Mouse (Mus musculus): ENCODE results near the gene 1600015I10Rik.

1600015I10Rik gene

DNA sequence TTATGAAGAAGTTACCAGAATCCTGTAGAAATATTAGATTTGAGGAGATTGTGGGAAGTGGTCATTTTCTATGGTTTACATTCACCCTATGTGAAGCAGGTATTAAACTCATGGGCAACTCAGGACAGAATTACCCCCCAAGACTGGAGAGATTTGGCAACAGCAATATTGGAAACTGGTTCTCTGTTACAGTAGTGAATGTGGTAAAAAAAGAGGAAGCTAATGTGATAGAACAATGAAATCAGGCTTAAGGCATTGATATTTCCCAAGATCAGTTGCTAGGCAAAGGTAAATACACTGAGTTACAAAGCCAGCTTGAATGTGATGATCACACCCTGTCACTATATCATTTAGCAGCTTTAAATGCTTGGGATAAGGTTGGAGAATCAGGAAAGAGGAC lies 38.2 kb downstream of the 1600015I10Rik start:
- DNase-seq = no peak

- DNase-seq = no peak
These were observed 45.0 kb downstream of the 1600015I10Rik start, which contains the start of gene Doxl2 for GRCm38 (mm10) chr6:48974663-48975062. TSS of gene Doxl2 (plus strand) at chr6:48974963.

DNA sequence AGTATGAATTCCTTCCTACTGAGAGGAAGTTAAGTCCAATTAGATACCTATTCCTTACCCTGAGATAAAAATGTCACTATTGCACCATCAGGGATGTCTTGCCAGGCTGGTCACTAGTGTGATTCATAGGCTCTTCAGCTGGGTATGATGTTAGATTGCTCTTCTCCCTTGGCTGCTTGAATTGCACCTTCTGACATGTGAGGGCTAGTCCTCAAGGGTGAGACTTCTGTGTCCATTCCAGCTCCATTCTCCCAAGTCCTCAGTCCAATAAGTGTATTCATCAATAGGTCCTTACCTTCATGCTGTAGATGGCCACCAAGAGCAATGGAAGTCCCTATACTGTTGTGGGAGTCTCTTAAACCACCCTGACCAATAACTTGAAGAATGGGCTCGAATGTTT lies 49.9 kb downstream of the 1600015I10Rik start:
- no peak for DNase-seq

- DNase-seq = no peak
These were observed 52.6 kb downstream of the 1600015I10Rik start for GRCm38 (mm10) chr6:48982305-48982704.

Measured in kidney, adult 9 months (tissue).